13 mouse cellular contexts compared by ENCODE assay signal in the genomic region with DNA sequence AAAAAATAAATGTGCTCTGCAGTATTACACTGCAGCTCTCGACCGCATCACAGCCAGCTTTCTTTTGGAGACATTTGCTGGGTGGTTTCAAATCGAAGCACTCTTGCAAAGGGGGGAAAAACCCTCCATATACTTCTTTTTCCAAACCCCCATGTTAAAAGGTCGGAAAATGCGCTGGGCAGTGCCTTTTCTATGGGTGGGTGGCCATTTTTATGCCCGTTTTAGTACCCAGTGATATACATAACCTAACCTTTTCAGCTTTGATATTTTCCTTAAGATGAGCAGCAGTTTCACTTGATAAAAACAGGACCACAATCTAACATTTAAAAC. TPM values are rescaled to one million over a fixed set of nuclear protein-coding genes. Genes with fewer than 3 reads are reported as not detected.
DNase-seq lines count a peak whose midpoint lies in the region; ATAC-seq and TF ChIP-seq lines count a peak whose summit lies in the region.
"Had no signal": no experiment of that assay in that cellular context is flagged by ENCODE, and none has a peak within 500 bp of the region (broad histone marks: within the 10 kb centered on the region; RNA-seq: fewer than 3 reads in every experiment).

No protein-coding gene starts in this region.

- no peak overlapping the region for H3K9ac ChIP-seq in stomach, embryonic 15.5 days
- no peak overlapping the region for H3K9ac ChIP-seq in stomach, postnatal 0 days (ENCODE audit: low read length)
- H3K9ac ChIP-seq in forebrain, embryonic 14.5 days (ENCODE audit: low read length) = peak overlapping the region; percentile 78
- no peak overlapping the region for H3K9ac ChIP-seq in limb, embryonic 13.5 days

- TF ChIP-seq EP300 in stomach, postnatal 0 days (optimal IDR thresholded peaks at IDR 0.05) = no peak

- DNase-seq in stomach, postnatal 0 days (ENCODE audit: low spot score) = no peak
- no peak for DNase-seq in forebrain, embryonic 14.5 days (ENCODE audit: low spot score)
- no peak for DNase-seq in gastrocnemius, adult 18-20 months (ENCODE audit: low spot score)
- no peak for DNase-seq in spleen, postnatal 4 days (ENCODE audit: low spot score in 2 of 2)
- DNase-seq in MN1 (ENCODE audit: low spot score) = no peak
- DNase-seq: heart, postnatal 10 days; lung, adult 2 months; right cerebral cortex, adult 18-20 months had no signal

- TF ChIP-seq CTCF in stomach, postnatal 0 days (IDR thresholded peaks at IDR 0.05; ENCODE audit: low read depth) = no peak

- 24% methylated on average over 6 of the region's 6 CpGs for WGBS in stomach, embryonic 15.5 days
- WGBS in stomach, postnatal 0 days = 48% methylated on average over 6 of the region's 6 CpGs
- WGBS in forebrain, embryonic 14.5 days = under 1% methylated on average over 6 of the region's 6 CpGs
- WGBS in limb, embryonic 13.5 days = 2% methylated on average over 6 of the region's 6 CpGs

- 0 out of 2 replicates have a peak overlapping the region, but pooled peaks have one; percentile 11 for H3K4me2 ChIP-seq in stomach, embryonic 15.5 days
- H3K4me2 ChIP-seq in stomach, postnatal 0 days (replicated peaks; ENCODE audit: low read depth) = no peak overlapping the region
- peak overlapping the region; percentile 82 for H3K4me2 ChIP-seq in forebrain, embryonic 14.5 days (ENCODE audit: low read length)
- peak overlapping the region; percentile 34 for H3K4me2 ChIP-seq in limb, embryonic 13.5 days (replicated peaks)

- H3K9me3 ChIP-seq in stomach, embryonic 15.5 days = no peaks in the 10 kb centered on the region
- H3K9me3 ChIP-seq in stomach, postnatal 0 days (ENCODE audit: control insufficient read depth, low read length) = no peaks in the 10 kb centered on the region
- no peaks in the 10 kb centered on the region for H3K9me3 ChIP-seq in forebrain, embryonic 14.5 days (replicated peaks; ENCODE audit: control insufficient read depth, low read length)
- no peaks in the 10 kb centered on the region for H3K9me3 ChIP-seq in limb, embryonic 13.5 days

- no peak for ATAC-seq in stomach, embryonic 15.5 days (ENCODE audit: insufficient read depth, low FRiP score, low read depth)
- ATAC-seq in stomach, postnatal 0 days (ENCODE audit: low FRiP score, low TSS enrichment) = no peak
- ATAC-seq in forebrain, embryonic 14.5 days = no peak
- no peak for ATAC-seq in limb, embryonic 13.5 days (ENCODE audit: low FRiP score, low read depth)
- ATAC-seq: activated CD4-positive, CD25-positive, alpha-beta regulatory T cell, adult 4 months had no signal

- H3K36me3 ChIP-seq in stomach, embryonic 15.5 days = no peaks in the 10 kb centered on the region
- H3K36me3 ChIP-seq in stomach, postnatal 0 days (ENCODE audit: control insufficient read depth, insufficient read depth, low read length) = no peaks in the 10 kb centered on the region
- H3K36me3 ChIP-seq in forebrain, embryonic 14.5 days (ENCODE audit: control insufficient read depth, insufficient read depth, low read length) = no peaks in the 10 kb centered on the region
- H3K36me3 ChIP-seq in limb, embryonic 13.5 days = no peaks in the 10 kb centered on the region

- no peak overlapping the region for H3K27ac ChIP-seq in stomach, embryonic 15.5 days
- H3K27ac ChIP-seq in stomach, postnatal 0 days (replicated peaks) = no peak overlapping the region
- peak overlapping the region; percentile 92 for H3K27ac ChIP-seq in forebrain, embryonic 14.5 days (ENCODE audit: low read depth, low read length)
- H3K27ac ChIP-seq in limb, embryonic 13.5 days = no peak overlapping the region

- H3K27me3 ChIP-seq in stomach, embryonic 15.5 days (replicated peaks) = peaks cover 53% of the 10 kb centered on the region
- H3K27me3 ChIP-seq in stomach, postnatal 0 days (ENCODE audit: control insufficient read depth, insufficient read depth, low read length) = peaks cover 16% of the 10 kb centered on the region; the same call in 1 of the 2 replicates
- peaks cover 16% of the 10 kb centered on the region; the same call in 1 of the 2 replicates for H3K27me3 ChIP-seq in forebrain, embryonic 14.5 days (replicated peaks; ENCODE audit: control insufficient read depth, insufficient read depth, low read length)
- H3K27me3 ChIP-seq in limb, embryonic 13.5 days = peaks cover 71% of the 10 kb centered on the region

- no peak overlapping the region for H3K4me3 ChIP-seq in stomach, embryonic 15.5 days (replicated peaks)
- H3K4me3 ChIP-seq in stomach, postnatal 0 days (ENCODE audit: low read depth, low read length) = no peak overlapping the region
- H3K4me3 ChIP-seq in forebrain, embryonic 14.5 days (ENCODE audit: low read depth, low read length) = peak overlapping the region; percentile 36
- peak overlapping the region; percentile 16; the same call in 1 of the 2 replicates for H3K4me3 ChIP-seq in limb, embryonic 13.5 days

- peaks cover 12% of the 10 kb centered on the region; the same call in 1 of the 2 replicates for H3K4me1 ChIP-seq in stomach, embryonic 15.5 days
- 0 out of 2 replicates have a peak, but pooled peaks cover 3% of the 10 kb centered on the region for H3K4me1 ChIP-seq in stomach, postnatal 0 days (replicated peaks; ENCODE audit: control insufficient read depth, insufficient read depth)
- H3K4me1 ChIP-seq in forebrain, embryonic 14.5 days (ENCODE audit: control insufficient read depth, insufficient read depth, low read length) = peaks cover 18% of the 10 kb centered on the region
- peaks cover 25% of the 10 kb centered on the region for H3K4me1 ChIP-seq in limb, embryonic 13.5 days

RNA-seq across cellular contexts. Expression of a gene that starts 5.0 kb away (rescaled TPM):
- 0.06 and 0.09 TPM in 2 replicates for polyA plus RNA-seq in stomach, embryonic 15.5 days (2015; fragmentation: Nextera tagmentation; extraction: Ambion mirVana)
- polyA plus RNA-seq in stomach, postnatal 0 days (2015; fragmentation: Nextera tagmentation; extraction: Ambion mirVana) = 0.02 TPM in 1 of 2 replicates, not detected in the other
- 9.8 and 11.1 TPM in 2 replicates for polyA plus RNA-seq in forebrain, embryonic 14.5 days (2014; fragmentation: Nextera tagmentation; extraction: Ambion mirVana)
- polyA plus RNA-seq in limb, embryonic 13.5 days (2015; fragmentation: Nextera tagmentation; extraction: Ambion mirVana) = 1.5 and 1.6 TPM in 2 replicates
- not detected for total RNA-seq in gastrocnemius, adult 18-20 months (2021)
- total RNA-seq: ES-E14; heart, postnatal 10 days had no signal
- polyA plus RNA-seq: kidney, embryonic 16.5 days had no signal

Comparison
In these comparisons a context has a peak if more than half of its experiments do, and no peak if none do; other contexts are left out.
1. H3K4me3 ChIP-seq: peak in forebrain, embryonic 14.5 days (single experiment) and limb, embryonic 13.5 days (single experiment); none in stomach, embryonic 15.5 days (single experiment) and stomach, postnatal 0 days (single experiment).